Mouse (Mus musculus) lung, postnatal 25 days (tissue): ENCODE measurements around the gene Pou4f1.
A peak's percentile ranks its signal among the peaks of the same experiment; 100 is the strongest.
"Not testable (repeated sequence)": the region's sequence is repeated elsewhere in the genome, so short reads cannot be mapped to it uniquely, and the experiment has no call there.

ENCODE experiments used
- DNase-seq: peaks from one replicate; pipeline ENCODE4 v3.0.0; 2022; ENCODE audit warnings: low spot score

Pou4f1 gene

GRCm38 (mm10) chr14:104467966-104468622 is at the start of gene Pou4f1:
Gene Pou4f1 (minus strand): TSS chr14:104467999.
- DNase-seq = peak; percentile 18

GRCm38 (mm10) chr14:104511664-104512063 is 43.9 kb upstream of the Pou4f1 start:
- no peak for DNase-seq

GRCm38 (mm10) chr14:104502761-104503160 is 35.0 kb upstream of the Pou4f1 start:
- DNase-seq = not testable (repeated sequence)

GRCm38 (mm10) chr14:104479751-104480150 is 12.0 kb upstream of the Pou4f1 start:
- no peak for DNase-seq

GRCm38 (mm10) chr14:104478593-104478992 is 10.8 kb upstream of the Pou4f1 start:
- no peak for DNase-seq

- no peak for DNase-seq
These were observed 9.8 kb upstream of the Pou4f1 start for GRCm38 (mm10) chr14:104477616-104478015.

GRCm38 (mm10) chr14:104475438-104475837 is 7.6 kb upstream of the Pou4f1 start:
- DNase-seq = no peak

- no peak for DNase-seq
These were observed 798 bp upstream of the Pou4f1 start for GRCm38 (mm10) chr14:104468623-104468970.

GRCm38 (mm10) chr14:104467133-104467965 is 450 bp downstream of the Pou4f1 start:
- no peak for DNase-seq

- no peak for DNase-seq
These were observed 1.2 kb downstream of the Pou4f1 start for GRCm38 (mm10) chr14:104466557-104466956.

GRCm38 (mm10) chr14:104465483-104466235 is 2.1 kb downstream of the Pou4f1 start:
- no peak for DNase-seq

GRCm38 (mm10) chr14:104464841-104465240 is 3.0 kb downstream of the Pou4f1 start:
- no peak for DNase-seq

- no peak for DNase-seq
These were observed 4.1 kb downstream of the Pou4f1 start for GRCm38 (mm10) chr14:104463631-104464250.

GRCm38 (mm10) chr14:104461286-104462240 is 6.2 kb downstream of the Pou4f1 start:
- DNase-seq = no peak

- no peak for DNase-seq
These were observed 7.2 kb downstream of the Pou4f1 start for GRCm38 (mm10) chr14:104460325-104461285.

- no peak for DNase-seq
These were observed 8.2 kb downstream of the Pou4f1 start for GRCm38 (mm10) chr14:104459513-104460111.

- DNase-seq = no peak
These were observed 8.9 kb downstream of the Pou4f1 start for GRCm38 (mm10) chr14:104458728-104459512.

- no peak for DNase-seq
These were observed 9.7 kb downstream of the Pou4f1 start for GRCm38 (mm10) chr14:104457966-104458710.
